Mouse (Mus musculus): ENCODE measurements around the gene Gcnt7. TPM values are rescaled to one million over a fixed set of nuclear protein-coding genes. Genes with fewer than 3 reads are reported as not detected.

Gcnt7 gene
- not detected in 2 replicates for polyA plus RNA-seq (2012; rRNA removed)

DNA sequence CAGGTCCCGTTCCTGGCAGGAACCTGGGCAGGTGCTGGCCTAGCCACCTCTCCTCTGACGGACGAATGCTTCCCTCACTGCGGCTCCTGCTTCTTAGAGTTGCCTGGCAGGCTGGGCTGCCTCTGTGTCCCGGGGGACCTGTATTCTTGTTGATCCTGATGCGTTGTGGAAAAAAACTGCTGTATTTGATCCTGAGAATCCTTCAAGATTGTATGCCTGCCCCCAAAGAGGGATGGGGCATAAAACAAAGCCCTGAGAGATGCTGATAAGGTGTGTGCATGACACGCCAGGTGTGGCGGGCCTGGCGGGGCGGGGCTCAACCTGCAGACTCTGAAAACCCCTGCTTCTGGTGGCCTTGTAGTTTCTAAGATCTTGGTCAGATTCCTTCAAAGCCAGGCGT lies at the start of gene Gcnt7:
Gene Gcnt7, minus strand, starts transcription at position 101 of the 400 bp plus-strand sequence.

GRCm38 (mm10) chr2:172472318-172472717 lies 13.9 kb upstream of the Gcnt7 start, which contains the start of gene Fam209:
TSS of gene Fam209 (plus strand) at chr2:172472520.

DNA sequence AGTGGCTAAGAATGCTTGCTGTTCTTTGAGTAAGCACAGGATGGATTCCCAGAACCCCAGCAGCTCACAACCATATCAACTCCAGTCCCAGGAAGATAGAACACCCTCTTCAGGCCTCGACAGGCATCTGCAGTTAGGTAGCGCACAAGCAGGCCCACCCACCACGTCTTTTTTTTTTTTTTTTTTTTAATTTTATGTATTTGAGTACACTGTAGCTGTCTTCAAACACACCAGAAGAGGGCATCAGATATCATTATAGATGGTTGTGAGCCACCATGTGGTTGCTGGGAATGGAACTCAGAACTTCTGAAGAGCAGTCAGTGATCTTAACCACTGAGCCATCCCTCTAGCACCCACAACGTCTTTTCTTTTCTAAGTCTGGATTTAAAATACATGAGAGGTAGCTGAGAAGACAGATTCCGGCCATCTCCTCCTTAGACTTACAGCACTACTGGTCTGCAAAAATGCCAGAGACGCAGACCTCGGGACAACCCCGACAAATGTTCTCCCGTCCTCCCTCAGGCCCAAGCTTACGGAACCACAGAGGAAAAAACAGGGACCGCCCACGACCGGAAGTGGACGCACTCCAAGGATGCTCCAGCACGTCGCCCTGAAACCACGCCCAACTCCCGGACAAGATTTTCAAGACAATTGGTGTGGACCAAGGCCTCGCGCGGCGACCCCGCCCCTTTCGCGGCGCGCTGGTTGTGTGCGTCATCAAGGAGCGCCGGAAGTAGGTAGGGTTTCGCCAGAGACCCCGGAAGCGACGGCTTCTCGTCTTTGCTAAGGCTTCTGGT lies 18.4 kb downstream of the Gcnt7 start, which contains the start of gene Rtf2:
Gene Rtf2, plus strand, starts transcription at position 714 of the 797 bp plus-strand sequence.

Other genes starting within 250 kb of the Gcnt7 start
- not detected in 2 replicates for gene Mc3r, start 210.1 kb downstream of the Gcnt7 start, polyA plus RNA-seq (2012; rRNA removed)
- gene Fam210b, start 113.0 kb downstream of the Gcnt7 start, polyA plus RNA-seq (2012; rRNA removed), result 49.8 and 64.5 TPM in 2 replicates
- gene Aurka, start 88.1 kb downstream of the Gcnt7 start, polyA plus RNA-seq (2012; rRNA removed), result 62.5 and 69.6 TPM in 2 replicates
- gene Cstf1, start 87.9 kb downstream of the Gcnt7 start, polyA plus RNA-seq (2012; rRNA removed), result 21.8 and 25.5 TPM in 2 replicates
- 0.40 TPM in 2 replicates for gene Cass4, start 64.8 kb downstream of the Gcnt7 start, polyA plus RNA-seq (2012; rRNA removed)
- 20.2 and 24.2 TPM in 2 replicates for gene Rtf2, start 18.0 kb downstream of the Gcnt7 start, polyA plus RNA-seq (2012; rRNA removed)
- gene Fam209, start 13.9 kb upstream of the Gcnt7 start, polyA plus RNA-seq (2012; rRNA removed), result 0.17 TPM in 1 of 2 replicates, not detected in the other
- 0.01 and 0.03 TPM in 2 replicates for gene Tfap2c, start 91.0 kb upstream of the Gcnt7 start, polyA plus RNA-seq (2012; rRNA removed)